Mouse (Mus musculus): Measurements from ENCODE around the gene Olfr461.
"Not testable (repeated sequence)": the region's sequence is repeated elsewhere in the genome, so short reads cannot be mapped to it uniquely, and the experiment has no call there.

Gene Olfr461

GRCm38 (mm10) chr6:40554950-40555349 lies at the start of gene Olfr461:
Olfr461 (minus strand) TSS chr6:40555050.
- no peak for DNase-seq (ENCODE audit: low spot score)

GRCm38 (mm10) chr6:40598546-40598945 lies 43.7 kb upstream of the Olfr461 start:
- not testable (repeated sequence) for DNase-seq (ENCODE audit: low spot score)

- no peak for DNase-seq (ENCODE audit: low spot score)
These were observed 40.1 kb upstream of the Olfr461 start for GRCm38 (mm10) chr6:40594804-40595550.

- DNase-seq (ENCODE audit: low spot score), result no peak
These were observed 33.5 kb upstream of the Olfr461 start for GRCm38 (mm10) chr6:40588346-40588745.

- DNase-seq (ENCODE audit: low spot score), result no peak
These were observed 30.8 kb upstream of the Olfr461 start, which contains the start of gene Clec5a for GRCm38 (mm10) chr6:40585645-40586044. Clec5a (minus strand) TSS chr6:40585821.

- no peak for DNase-seq (ENCODE audit: low spot score)
These were observed 29.5 kb upstream of the Olfr461 start for GRCm38 (mm10) chr6:40584336-40584735.

GRCm38 (mm10) chr6:40576305-40576704 lies 21.5 kb upstream of the Olfr461 start:
- DNase-seq (ENCODE audit: low spot score), result no peak

GRCm38 (mm10) chr6:40573618-40574017 lies 18.8 kb upstream of the Olfr461 start:
- DNase-seq (ENCODE audit: low spot score), result no peak

- no peak for DNase-seq (ENCODE audit: low spot score)
These were observed 14.3 kb upstream of the Olfr461 start, which contains the start of gene Olfr460 for GRCm38 (mm10) chr6:40569187-40569586. Olfr460 (plus strand) TSS chr6:40569487.

GRCm38 (mm10) chr6:40544690-40545089 lies 10.2 kb downstream of the Olfr461 start:
- DNase-seq (ENCODE audit: low spot score), result no peak

GRCm38 (mm10) chr6:40519408-40519807 lies 35.4 kb downstream of the Olfr461 start, which contains the start of gene Prss37:
Prss37 (minus strand) TSS chr6:40519508.
- no peak for DNase-seq (ENCODE audit: low spot score)

GRCm38 (mm10) chr6:40493229-40493628 lies 61.6 kb downstream of the Olfr461 start, which contains the start of gene Tas2r108:
Tas2r108 (plus strand) TSS chr6:40493529.
- DNase-seq (ENCODE audit: low spot score), result no peak
